Mouse (Mus musculus): ENCODE measurements around the gene Prkcq.

DNA sequence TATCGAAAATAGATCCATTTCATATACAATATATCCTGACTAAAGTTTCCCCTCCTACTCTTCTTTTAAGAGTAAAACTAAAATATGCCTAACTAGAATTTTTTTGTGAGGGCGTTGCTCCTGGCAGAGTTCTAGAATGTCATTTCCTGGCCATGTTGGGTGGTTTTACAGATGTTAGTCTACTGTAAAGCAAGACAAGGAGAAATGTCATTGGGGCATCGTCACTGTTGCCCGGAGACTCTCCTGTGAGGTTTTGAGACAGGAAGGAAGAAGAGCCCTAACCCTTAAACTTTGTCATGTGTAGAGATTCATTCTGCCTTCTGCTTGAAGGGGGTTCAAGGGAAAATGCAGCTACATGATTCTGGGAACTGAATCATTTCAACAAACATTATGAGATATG is 82.5 kb downstream of the Prkcq start:
- TF ChIP-seq CTCF (conservative IDR thresholded peaks at IDR 0.05; ENCODE audit: low read length) (no peak), POU5F1 (IDR thresholded peaks at IDR 0.05; ENCODE audit: borderline replicate concordance, low read length) (no peak), NANOG (IDR thresholded peaks at IDR 0.05; ENCODE audit: borderline replicate concordance, low read length) (no peak)
